Mouse (Mus musculus): ENCODE results near the gene Dixdc1.

The Dixdc1 gene

GRCm38 (mm10) chr9:50742744-50743143 is 3.4 kb upstream of the Dixdc1 start:
- DNase-seq, result peak; percentile 62

- peak; percentile 73 for DNase-seq
These were observed 2.9 kb upstream of the Dixdc1 start for GRCm38 (mm10) chr9:50742261-50742660.

- peak; percentile 80 for DNase-seq
These were observed 1.8 kb upstream of the Dixdc1 start for GRCm38 (mm10) chr9:50740867-50741784.

DNA sequence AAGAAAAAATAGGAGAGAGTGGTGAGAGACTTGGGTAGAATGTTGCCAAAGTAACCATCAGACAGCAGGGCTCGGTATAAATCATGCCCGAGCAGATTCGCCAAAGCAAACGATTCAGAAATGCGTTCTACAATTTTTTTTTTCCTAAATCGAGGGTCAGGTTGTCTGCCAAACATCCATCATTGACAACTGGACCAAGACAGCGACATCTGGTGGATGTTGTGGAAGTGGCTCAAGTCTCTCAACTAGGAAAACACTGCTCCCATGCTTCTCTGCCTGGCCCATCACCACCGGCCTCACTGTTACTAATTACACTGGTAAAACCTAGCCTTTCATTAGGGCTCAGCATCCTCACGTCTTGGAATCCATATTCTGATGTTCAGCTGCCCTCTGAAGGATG is 4.3 kb downstream of the Dixdc1 start:
- no peak for DNase-seq

DNA sequence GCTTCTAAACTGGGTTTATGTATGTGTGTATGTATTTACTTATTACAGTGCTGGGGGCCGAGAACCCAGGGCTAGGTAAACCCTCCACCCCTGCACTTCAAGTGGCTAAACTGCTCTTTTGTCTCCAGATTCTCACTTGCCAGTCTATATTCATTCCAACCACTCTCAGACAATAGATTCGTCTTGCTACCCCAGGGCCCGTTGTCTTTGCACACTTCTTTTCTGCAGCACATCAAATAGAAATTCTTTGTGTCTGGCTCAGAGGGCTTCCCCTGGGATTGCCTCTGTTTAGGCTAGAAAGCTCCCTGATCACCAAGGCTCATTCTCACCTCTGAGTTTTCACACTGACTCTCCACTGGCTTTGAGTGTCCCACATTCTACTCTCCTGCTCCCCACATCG is 6.8 kb downstream of the Dixdc1 start:
- DNase-seq, result no peak

GRCm38 (mm10) chr9:50729600-50729999 is 9.7 kb downstream of the Dixdc1 start:
- no peak for DNase-seq

DNA sequence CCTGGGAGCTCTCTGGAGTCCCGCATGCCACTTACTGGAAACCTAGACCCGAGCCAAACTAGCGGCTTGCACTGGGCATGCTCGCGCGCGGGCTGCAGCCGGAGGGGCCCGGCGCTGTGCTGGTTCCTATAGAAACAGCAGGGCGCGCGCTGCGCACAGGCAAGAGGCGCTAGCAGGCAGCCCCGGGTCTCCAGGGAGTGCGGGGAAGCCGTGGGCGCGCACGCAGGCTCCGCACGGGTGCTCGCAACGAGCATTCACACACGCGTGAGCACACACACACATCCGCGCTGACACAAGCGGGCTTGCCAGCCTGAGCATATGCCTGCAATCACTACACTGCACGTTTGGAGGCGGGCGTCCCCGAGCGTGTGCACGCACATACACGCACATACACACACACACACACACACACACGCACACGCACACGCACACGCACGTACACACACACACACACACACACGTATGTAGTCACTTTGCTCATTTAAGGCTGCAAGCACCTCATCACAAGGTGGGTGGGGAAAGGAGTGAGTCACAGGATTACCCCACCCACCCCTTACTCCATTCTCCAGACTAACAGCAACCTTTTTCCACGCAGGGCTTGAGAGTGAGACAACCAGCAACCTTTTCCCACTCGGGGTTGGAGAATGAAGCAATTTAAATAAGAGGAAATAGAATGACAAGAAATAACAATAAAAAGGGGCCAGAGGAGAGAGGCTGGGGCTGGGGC is 11.2 kb downstream of the Dixdc1 start:
- DNase-seq, result peak; percentile 98

DNA sequence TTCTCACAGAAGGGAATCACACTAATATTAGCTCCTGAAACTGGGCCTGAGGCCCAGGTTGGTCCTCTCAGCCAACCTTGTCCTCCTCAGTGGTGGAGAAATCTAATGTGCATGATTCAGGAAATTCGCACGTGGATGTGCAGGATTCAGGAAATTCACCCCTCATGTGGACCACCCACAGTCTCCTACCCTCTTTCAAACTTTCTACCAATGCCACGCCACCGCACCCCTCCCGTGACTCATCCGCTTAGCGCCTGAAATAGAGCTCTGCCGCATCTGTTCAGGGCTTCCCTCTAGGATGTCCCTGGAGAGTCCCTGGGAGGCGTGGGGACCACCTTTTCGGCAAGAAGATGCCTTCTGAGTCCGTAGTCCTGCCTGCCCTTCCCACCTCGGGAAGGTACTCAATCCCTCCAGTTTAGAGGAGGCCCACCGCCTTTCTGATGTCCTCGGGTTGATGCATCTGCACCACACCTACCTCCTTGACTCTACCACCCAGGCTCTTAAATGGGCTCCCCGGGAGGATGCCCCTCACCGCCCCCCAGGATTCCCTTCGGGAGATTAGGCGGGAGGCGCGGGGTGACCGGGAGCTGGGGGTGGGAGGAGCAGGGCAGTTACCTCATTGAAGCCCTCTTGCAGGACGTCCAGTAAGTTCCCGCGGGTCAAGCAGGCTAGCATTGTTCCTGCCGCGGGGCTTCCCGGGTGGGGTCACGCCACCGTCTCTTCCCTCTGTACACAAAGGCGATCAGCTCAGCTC is 12.0 kb downstream of the Dixdc1 start:
- DNase-seq, result no peak

DNA sequence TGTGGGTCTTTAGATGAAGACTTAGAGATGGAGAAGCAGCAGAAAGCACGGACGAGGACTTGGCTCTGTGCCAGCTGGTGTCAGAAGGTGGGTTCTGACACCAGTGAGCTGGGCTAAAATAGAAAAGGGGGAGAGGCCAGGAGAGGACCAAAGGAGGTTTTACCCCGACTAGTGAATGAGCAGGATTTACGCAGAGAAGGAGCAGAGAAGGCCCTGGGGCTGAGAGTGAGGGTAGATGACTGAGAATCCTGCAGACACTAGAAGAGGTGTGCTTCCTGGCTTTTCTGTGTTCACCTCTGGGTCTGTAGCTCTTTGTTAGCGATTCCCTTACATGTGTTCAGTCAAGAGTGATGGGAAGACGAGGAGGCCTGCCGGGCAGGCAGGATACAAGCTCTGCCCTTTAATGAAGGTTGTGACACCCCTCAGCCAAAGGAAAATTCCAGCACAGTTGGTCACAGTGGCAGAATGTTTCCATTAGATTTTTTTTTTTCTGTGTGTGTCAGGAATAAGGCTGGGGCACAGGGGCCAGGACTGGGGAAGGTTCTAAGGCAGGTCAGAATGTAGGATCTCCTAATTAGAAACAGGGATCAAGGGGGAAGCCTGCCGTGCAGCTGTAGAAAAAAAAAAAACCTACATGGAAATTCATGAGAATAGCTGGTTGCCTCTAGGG is 13.3 kb downstream of the Dixdc1 start:
- no peak for DNase-seq

GRCm38 (mm10) chr9:50724661-50725330 is 14.5 kb downstream of the Dixdc1 start:
- DNase-seq, result no peak

GRCm38 (mm10) chr9:50724147-50724546 is 15.2 kb downstream of the Dixdc1 start:
- DNase-seq, result no peak

GRCm38 (mm10) chr9:50723406-50723805 is 15.9 kb downstream of the Dixdc1 start:
- peak; percentile 96 for DNase-seq

DNA sequence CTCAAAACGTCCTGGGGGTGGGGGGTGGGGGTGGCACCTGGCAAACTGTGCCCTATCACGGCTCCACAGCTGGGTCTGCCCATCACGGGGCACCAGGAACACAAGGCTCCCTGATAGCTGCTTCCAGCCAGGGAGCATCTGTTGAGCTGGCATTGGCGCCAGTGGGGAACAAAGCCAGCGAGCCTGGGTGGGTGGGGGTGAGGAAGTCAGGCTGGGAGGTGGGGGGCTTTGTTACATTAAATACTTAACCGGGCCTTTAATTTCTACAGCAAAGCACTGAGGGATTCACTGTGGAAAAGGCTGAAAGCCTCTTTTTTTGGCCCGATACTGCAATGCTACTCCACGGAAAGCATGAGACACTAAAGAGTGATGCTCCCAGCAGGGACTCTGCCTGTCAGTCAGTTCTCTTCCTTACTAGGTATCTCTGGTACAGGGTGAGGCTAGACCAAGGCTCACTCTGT is 16.8 kb downstream of the Dixdc1 start:
- peak; percentile 95 for DNase-seq

- peak; percentile 94 for DNase-seq
These were observed 18.3 kb downstream of the Dixdc1 start for GRCm38 (mm10) chr9:50721061-50721460.

GRCm38 (mm10) chr9:50718878-50719277 is 20.4 kb downstream of the Dixdc1 start:
- DNase-seq, result no peak

GRCm38 (mm10) chr9:50714188-50714587 is 25.1 kb downstream of the Dixdc1 start:
- DNase-seq, result no peak

DNA sequence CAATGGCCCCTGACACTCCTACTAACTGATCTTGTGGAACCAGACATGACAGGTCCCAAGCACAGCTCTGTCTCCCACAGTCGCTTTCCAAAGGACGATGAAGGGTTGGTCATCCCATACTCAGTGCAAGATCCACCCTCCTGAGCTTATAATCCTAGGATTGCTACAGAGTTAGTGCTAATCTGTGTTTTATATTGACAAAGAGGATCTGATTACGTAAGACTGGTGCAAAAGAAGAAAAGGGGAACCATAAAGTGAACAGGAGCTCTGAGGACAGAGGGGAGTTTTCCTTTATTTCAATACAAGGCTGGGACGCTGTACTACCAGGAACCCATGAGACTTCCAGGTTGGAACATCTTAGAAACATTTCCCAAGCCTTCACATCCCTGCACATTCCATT is 28.0 kb downstream of the Dixdc1 start:
- DNase-seq, result no peak

DNA sequence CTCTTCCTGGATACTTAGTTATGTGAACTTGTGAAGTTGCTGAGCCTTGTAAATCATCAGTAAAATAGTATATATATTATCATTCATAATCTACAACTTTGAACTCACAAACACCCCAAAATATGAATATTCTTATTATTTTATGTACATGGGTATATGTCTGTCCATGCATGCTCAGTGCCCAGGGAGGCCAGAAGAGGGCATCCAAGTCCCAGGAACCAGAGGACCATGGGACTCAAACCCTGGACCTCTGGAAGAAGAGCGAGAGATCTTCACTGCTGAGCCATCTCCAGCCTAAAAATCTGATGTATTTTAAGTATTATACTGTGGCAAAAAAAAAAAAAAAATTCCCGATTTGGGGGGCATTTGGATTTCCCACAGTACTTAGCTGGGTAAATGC is 30.2 kb downstream of the Dixdc1 start:
- DNase-seq, result no peak

- no peak for DNase-seq
These were observed 34.4 kb downstream of the Dixdc1 start for GRCm38 (mm10) chr9:50704907-50705306.

DNA sequence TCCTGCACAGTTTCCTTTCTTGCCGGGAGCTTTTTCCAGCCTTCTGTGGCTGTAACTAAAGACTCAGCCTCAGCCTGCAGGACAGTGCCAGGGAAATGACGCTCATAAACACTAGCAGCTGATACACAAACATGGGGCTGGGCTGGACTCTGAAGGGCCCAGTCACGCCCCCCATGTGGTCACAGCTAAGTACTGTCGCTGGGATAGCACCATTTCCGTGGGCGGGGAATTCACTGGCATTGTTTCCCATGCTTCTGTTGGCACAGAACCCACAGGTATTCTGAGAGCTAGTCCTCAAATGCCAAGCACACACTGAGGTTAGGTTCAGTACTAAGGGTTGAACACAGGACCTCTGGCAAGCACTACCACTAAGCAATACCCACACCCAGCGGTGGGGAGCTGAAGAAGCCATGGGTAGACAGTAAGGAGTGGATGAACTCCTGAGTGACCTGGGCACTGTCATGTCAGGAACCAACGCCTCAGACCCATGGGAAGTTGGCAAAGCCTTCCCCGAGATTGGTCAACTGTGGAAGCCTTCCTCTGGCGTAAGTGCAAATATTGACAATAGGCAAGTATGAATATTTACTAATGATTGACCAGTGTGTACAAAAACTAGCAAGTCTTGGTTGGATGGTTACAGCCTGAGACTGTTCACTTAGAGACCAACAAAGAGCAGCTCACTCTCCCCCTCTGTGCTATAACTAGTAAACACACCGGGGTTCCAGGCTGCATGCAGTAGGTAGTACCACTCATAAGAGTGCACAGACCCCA is 38.2 kb downstream of the Dixdc1 start:
- peak; percentile 92 for DNase-seq
